Mouse (Mus musculus): ENCODE data around the gene Ptchd4. TPM values are rescaled to one million over a fixed set of nuclear protein-coding genes. Genes with fewer than 3 reads are reported as not detected.
A peak's percentile ranks its signal among the peaks of the same experiment; 100 is the strongest.

Gene Ptchd4
- total RNA-seq (2014; fragmentation: Nextera tagmentation) (not detected in 2 replicates), total RNA-seq (2017) (not detected in 2 replicates)

DNA sequence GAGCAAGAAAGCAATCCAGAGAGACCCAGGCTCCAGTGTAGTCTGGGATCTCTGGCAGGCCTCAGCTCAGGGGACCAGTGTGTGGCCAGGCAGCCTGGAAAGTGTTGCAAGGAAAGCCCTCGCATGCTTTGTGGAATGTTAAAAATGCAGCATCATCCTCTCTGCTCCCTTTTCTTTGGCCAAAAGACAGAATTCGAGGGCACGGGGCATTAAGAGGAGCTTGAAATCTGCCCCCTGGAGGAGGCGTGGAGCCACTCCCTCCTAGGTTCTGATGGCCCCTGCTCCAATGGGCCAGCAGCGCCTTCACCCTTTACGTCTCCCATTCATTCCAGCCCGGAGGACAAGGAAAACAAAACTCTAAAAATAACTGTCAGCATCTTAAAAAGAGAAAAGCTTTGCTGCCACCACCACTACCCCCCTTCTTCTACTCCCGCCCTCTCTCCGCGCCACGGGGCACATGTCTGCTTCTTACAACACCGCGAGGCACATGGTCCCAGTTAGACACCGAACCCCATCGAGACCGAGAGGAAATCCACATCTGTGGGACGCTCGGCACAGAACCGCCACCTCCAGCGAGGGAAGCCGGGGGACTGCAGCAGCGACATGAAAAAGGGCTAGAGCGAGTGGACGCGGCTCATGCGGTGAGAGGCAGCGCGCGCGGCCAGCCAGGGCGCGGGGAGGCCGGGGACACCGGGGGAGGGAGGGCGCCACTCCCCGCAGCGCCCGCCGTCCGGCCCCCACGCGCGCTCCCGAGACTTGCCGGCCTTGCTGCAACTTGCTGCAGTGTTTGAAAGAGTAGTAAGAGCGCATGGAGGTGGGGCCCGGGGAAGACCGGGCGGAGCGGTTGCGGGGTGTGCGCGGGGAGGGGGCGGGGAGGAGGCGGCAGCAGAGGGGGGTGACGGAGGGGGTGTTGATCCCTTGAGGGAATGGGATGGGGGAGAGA, at the start of gene Ptchd4:
Ptchd4 (plus strand) TSS at position 279 of the 943 bp plus-strand sequence.
- 0 out of 2 replicates have a peak, but pooled peaks have one; percentile 17 for ATAC-seq (replicated peaks; ENCODE audit: poor library complexity, severe bottlenecking)

DNA sequence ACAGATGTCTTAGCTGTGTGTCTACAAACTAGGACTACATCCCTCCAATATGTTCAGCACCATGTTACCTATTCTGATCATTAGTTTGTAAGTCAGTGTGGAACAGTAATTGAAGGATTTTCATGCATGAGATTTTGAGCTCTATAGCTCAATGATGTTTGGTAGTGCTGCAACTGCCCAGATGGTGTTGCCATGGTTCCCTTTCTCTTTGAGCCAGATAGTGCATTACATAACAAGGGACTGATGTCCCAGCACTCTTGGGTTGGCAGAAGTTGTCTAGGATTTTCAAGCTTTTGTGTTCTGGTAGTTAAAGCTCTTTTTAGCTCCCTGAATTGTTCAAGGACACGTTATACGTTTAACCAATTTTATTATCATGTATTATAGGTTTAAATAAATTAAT, 38.9 kb upstream of the Ptchd4 start:
- ATAC-seq (replicated peaks; ENCODE audit: poor library complexity, severe bottlenecking), result no peak

DNA sequence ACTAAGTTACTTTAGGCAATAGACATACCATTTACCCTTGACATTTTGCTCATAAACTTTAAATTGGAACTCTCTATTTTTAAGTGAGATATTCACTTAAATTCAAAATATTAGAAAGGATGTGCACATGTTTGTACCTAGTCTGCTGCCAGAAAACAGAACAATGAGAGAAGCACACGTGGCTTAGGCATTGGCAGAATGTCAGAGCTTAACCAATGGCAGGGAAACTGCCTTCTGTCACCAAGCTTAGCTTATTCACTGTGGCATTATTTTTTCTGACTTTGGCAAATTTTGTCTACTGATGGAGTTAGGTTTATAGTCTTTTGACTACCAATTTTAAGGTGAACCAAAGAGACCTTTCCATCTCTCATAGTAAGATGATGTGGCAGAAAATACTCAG, 31.4 kb upstream of the Ptchd4 start:
- no peak for ATAC-seq (replicated peaks; ENCODE audit: poor library complexity, severe bottlenecking)

DNA sequence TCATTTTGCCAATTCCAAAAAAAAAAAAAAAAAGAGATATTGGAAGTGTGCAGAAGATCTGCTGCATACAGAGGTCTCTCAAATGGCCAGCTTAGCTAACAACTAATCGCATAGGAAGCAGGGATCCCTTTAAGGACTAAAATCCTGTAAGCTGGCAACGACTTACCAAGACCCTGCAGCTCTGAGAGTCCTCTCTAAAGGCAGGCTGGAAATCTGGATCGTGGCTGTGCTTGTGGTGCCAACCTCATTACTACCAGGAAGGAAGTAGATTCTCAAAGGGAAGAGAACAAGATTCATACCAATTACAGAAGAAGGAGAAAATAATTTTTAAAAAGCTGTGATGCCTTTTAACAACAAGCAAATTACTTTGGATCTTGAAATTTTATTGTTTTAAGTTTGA, 29.5 kb upstream of the Ptchd4 start:
- ATAC-seq (replicated peaks; ENCODE audit: poor library complexity, severe bottlenecking), result no peak

DNA sequence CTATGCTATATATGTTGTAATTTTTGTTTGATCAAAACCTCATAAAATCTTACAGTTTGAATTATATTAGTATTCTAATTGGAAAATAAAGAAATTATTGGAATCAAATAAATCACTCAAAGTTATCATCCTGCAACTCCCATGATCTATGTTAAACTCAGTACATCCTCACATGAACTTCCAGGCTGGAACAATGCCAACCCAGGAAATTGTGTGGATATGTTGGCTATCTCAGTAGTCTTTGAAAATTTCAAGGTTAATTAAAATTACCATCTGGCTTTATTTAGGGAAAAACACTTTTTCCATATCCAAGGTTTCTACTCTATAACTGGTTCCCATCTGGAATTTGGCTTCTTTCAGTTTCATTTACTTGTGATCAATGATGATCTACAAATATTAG, 25.4 kb upstream of the Ptchd4 start:
- no peak for ATAC-seq (replicated peaks; ENCODE audit: poor library complexity, severe bottlenecking)

DNA sequence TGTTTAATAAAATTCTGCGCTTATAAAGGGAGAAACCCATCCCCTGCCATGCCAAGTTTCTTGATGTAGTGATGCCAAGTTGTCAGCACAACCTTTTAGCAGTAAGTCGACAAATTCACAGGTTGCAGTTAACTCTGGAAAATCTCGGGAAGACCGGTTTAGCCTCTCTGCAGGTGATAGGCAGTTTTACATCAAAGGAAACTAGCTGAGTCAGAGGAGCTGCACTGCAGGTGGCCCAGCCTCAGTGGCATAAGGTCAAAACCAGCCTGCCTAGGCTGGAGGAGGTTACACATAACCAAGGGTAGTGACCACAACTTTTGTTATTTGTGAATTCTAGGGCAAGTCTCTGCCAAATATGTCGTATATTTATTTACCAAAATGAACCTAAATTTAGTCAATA, 24.0 kb upstream of the Ptchd4 start:
- no peak for ATAC-seq (replicated peaks; ENCODE audit: poor library complexity, severe bottlenecking)

DNA sequence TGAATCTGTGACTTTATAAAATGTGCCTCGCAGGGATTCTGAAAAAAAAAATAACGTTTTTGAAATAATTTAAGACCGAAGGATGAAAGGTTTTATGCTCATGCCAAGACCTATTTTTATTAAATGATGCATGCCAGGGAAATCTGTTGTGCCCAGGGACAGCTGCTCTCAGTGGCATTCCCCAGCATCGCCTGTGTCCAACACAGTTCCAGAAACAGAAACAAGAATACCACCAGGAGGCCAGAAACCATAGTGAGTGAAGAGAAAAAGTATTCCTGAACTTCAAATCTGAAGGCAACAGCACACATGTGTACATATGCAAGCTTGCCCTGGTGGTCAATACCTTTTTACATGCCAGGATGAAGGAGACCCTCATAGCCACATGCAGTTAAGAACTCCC, 17.8 kb upstream of the Ptchd4 start:
- no peak for ATAC-seq (replicated peaks; ENCODE audit: poor library complexity, severe bottlenecking)

DNA sequence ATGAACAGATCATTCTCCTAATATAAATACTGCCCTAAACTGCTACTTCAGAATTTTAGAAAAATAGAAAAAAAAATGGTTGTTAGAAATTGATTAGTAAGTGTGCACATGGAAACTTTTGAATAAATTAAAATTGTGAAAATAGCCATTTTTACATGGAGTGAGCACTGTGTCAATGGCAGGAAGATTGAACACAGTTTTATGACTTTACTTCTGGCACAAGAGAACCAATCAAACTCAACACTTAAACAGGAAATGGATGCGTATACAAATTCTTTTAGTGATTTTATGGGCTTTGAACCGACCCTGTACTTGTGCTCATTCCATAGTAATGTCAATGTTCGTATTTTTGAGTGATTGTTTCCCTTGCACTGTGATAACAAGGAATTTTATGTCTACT, 16.1 kb upstream of the Ptchd4 start:
- ATAC-seq (replicated peaks; ENCODE audit: poor library complexity, severe bottlenecking), result no peak

DNA sequence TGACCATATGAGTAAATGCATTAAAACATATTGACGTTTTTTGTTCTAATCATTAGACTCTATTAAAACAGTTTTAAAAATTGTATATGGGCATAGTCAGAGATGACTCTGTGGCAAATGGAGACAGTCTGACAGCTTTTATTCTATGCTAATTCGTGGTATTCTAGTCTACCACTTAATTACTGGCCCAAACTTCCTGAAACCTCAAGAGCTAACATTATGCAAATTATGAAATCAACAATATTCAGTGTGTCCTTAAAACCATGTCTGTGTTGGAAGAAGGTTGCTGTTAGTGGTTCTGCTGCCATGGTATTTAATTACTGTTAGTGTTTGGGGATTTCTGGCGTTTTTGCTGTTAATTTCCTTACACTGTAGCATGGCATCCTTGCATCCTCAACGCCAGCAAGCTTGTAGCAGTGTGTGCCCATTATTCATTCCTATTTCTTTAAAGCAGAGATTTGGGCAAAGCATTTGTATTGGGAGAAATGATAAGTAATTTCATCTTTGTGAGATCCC, 12.6 kb upstream of the Ptchd4 start:
- ATAC-seq (replicated peaks; ENCODE audit: poor library complexity, severe bottlenecking), result no peak

DNA sequence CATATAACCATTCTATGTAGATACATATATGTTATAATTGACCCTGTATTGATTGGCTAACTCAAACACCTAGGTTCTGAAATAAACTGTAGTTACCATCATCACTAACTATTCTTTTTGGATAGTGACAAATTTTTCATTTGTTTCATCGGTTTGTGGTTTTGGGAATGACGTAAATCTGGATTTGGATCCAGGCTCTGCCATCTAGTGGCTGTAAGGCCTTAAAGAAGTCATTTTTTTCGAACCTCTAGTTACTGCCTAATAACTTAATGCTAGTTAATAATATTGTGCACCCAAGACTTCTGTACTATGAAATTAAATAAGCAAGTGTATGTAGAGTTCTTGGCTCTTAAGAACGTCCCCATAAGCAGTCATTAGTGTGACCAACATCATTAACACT, 11.5 kb upstream of the Ptchd4 start:
- ATAC-seq (replicated peaks; ENCODE audit: poor library complexity, severe bottlenecking), result no peak

DNA sequence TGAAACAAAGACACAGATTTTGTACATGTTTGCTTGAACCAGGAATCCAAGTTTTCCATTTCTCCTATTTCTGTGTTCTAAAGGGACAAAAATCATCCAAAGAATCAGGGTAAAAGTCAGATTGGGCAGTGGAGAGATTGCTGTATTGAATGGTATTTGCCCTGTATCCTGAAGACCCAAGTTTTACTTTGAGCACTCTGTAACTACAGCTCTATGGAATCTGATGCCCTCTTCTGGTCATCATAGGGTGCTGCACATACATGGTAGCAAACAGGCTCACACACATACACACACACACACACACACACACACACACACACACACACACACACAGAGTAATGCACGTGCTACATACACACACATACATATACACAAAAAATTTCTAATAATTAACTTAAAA, 8.7 kb upstream of the Ptchd4 start:
- ATAC-seq (replicated peaks; ENCODE audit: poor library complexity, severe bottlenecking), result no peak

DNA sequence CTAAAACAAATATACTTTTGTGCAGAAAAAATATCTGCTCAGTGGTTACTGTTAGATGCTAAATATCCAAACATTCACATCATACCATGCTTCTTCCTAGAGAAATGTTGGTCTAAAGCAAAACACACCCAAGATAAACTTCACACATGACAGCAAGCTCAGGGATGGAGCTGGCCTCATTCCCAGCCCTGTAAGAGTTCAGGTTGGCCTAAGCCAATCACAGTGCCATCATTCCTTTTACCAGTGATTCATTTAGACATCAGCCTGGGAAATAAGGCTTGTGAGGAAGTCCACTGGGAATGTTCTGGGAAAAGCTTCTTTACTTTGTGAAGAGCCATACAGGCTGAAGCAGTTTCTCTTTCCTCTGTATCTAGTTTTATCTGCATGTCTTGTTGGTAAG, 5.6 kb upstream of the Ptchd4 start:
- no peak for ATAC-seq (replicated peaks; ENCODE audit: poor library complexity, severe bottlenecking)

DNA sequence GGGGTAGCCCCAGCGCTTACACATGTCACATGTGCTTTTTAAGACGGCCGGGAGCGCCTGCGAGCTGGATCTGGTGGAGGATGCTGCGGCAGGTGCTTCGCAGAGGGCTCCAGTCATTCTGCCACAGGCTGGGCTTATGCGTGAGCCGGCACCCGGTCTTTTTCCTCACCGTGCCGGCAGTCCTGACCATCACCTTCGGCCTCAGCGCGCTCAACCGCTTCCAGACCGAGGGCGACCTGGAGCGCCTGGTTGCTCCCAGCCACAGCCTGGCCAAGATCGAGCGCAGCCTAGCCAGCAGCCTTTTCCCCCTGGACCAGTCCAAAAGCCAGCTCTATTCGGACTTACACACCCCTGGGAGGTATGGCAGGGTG, 850 bp downstream of the Ptchd4 start:
- ATAC-seq (replicated peaks; ENCODE audit: poor library complexity, severe bottlenecking), result peak; percentile 30; the same call in 1 of the 2 replicates

DNA sequence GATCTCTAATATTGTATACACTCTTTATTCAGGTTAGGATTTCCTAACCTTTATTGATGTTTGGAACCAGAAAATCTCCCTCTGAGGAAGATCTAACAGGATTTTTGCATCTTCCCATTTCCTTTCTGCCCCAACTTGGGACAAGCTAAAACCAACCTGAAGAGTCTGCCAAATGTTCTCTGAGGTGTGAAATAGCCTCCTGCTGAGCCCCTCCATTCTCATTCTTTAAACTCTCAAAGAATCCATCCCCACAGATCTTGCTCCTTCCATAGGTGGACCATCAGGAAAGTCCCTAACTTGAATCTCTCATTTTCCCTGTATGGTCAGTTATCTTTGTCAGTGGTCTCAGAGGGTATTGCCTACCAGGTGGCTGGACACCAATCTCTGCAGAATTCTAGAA, 20.0 kb downstream of the Ptchd4 start:
- ATAC-seq (replicated peaks; ENCODE audit: poor library complexity, severe bottlenecking), result no peak

DNA sequence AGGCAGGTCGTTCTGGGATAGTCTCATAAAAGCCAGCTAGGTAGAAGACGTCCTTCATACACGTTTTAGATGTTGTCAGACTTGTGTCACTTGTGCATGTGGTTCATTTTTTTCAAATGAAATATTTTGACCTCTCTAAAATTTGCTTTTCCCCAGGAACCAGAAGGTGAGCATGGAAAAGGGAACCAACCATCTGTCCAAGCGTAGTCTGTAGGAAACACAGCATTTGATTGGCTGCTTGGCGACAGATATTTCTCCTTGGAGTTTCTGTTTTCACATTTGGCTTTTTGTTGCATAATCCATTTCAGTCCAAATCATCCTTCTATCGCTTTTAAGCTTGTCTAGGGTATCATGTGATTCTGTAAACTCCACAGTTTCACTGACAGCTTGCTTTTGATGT, 20.8 kb downstream of the Ptchd4 start:
- ATAC-seq (replicated peaks; ENCODE audit: poor library complexity, severe bottlenecking), result no peak

DNA sequence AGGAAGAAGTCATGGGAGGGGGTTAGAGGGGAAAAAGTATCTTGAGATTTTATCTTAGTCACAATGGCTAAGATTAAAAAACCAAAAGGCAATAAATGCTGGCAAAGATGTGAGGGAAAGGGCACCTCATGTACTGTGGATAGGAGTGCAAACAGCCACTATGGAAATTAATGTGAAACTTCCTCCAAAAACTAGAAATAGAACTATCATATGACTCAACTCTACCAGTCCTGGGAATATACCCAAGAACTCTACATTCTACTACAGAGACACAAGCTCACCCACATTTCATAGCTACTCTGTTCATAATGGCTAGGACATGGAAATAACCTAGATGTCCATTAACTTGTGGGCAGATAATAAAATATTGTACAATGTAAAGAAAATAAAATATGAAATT, 30.3 kb downstream of the Ptchd4 start:
- ATAC-seq (replicated peaks; ENCODE audit: poor library complexity, severe bottlenecking), result no peak

DNA sequence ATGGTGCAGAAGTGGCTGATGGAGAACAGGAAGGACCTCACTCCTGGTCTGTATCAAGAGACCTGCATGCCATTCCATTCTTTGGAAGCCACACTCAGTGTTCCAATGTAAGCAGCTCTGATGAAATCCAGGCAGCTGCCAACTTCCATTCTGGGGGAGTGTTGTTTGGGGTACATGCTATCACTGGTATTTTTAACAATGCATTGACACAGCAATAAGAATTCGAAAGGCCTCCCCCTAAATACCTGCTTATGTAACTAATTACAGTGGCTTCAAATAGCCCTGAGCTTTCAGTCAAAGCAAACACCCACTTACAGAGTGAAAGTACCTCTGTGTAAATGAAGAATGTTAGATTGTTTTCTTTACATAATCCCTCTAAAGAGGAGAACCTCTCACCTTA, 42.7 kb downstream of the Ptchd4 start:
- no peak for ATAC-seq (replicated peaks; ENCODE audit: poor library complexity, severe bottlenecking)

DNA sequence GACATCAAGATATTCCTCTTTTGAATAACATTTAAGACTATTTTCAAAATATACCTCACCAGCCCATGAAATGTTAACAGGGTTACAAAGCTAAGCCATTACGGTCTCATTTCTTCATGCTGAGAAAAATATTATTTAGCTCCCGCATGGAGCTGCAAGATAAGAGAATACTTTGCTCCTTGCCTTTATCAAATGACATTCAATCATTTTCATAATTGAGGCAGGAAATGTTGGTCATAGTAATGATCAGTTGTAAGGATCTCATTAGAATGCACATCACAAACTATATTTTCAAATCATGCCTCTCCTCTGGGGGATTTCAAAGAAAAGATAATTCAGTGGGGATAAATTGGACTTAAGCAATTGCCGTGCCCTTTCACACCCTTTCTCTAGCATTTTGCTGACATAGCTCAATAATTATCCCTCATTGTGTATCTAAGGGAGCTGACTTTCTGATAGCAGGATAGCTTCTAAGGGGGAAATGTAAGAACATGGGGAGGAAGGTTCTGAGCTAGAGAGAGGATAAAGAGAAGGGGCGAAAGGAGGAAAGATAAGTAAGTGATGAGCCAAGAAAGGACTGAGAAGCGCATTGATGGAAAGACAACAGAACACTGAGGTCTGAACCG, 47.5 kb downstream of the Ptchd4 start:
- ATAC-seq (replicated peaks; ENCODE audit: poor library complexity, severe bottlenecking), result no peak

DNA sequence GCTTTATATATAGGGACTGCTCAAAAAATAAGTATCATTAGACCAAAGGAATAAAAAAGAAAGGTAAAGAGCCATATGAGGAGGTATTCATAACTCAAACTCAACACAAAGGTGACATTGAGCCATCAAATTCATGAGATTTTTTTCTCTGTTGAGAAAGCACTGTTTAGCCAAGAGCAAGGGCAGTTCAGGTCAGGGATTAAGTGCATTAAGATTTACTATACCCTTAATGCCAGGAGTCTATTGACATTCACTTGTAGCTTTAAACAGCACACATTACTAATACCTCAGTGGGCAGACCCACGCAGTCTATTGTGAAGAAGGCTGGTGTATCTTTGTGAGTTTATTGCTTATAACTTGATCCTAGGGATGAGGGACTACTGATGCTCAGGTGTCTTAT, 49.0 kb downstream of the Ptchd4 start:
- ATAC-seq (replicated peaks; ENCODE audit: poor library complexity, severe bottlenecking), result no peak

DNA sequence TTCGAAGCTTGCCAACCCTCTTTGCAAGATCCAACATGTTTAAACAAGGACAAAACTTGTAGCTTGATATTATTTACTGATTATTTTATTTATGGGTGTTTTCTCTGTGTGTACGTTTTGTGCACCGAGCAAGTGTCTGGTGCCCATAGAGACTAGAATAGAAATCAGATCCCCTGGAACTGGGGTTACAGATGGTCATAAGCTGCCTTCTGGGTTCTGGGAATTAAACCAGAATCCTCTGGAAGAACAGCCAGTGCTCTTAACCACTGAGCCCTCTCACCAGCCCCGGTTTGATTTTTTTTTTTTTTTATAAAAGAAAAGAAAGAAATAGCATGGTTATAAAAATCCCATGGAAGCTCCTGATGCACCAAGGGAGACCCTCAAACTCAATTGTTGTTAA, 59.1 kb downstream of the Ptchd4 start:
- ATAC-seq (replicated peaks; ENCODE audit: poor library complexity, severe bottlenecking), result no peak

DNA sequence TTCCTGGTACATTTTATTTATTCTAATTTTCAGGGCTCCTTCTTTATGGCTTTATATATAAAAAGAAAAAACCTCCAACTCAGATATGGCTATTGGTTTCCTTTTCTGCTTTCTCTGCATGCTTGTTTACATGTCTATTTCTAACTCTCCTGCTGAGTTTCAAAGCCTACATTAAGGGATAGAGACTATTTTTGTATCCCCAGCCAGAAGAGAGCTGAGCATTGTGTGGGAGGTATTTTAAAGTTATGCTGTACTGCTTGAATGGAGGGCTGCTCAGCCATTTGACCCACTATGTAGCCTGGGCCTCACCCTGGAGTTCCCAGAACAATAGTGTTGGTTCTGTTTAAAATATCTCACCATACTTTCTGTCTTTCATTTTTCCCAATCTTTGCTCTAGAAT, 77.3 kb downstream of the Ptchd4 start:
- ATAC-seq (replicated peaks; ENCODE audit: poor library complexity, severe bottlenecking), result no peak

DNA sequence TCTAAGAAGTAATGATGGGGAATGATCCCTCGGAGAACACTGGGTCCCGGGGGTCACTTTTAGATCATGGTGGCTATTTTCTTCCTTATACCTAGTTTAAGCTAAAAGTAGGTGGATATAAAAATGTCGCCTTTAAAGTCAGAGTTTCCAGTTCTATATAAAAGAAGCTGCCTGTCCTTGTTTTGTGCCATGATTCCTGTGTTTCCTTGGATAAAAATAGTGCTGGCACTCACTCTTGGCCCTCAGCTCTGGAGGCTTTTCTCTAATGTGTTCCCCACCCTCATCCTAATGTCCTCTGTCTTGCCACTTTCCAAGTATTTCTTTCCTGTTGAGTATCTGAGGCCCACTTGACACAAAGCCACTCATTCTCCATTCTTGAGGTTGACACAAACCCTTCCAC, 79.6 kb downstream of the Ptchd4 start:
- ATAC-seq (replicated peaks; ENCODE audit: poor library complexity, severe bottlenecking), result no peak

All from granulocyte monocyte progenitor cell, adult 5-6 weeks (primary cell).